Mouse (Mus musculus) left cerebral cortex, postnatal 10 days (tissue): Measurements from ENCODE around the gene Pou4f2. TPM values are rescaled to one million over a fixed set of nuclear protein-coding genes. Genes with fewer than 3 reads are reported as not detected.

Source experiments
- DNase-seq, 2 experiments: peaks; one replicate each; pipeline ENCODE4 v3.0.0; 2021 to 2022; ENCODE audit warnings: low spot score in 2 of 2, mixed read lengths in 1 of 2; ENCODE audit errors: extremely low spot score in 1 of 2
- intact Hi-C: fragments of 180-260 bp; cut with DNase I; formaldehyde crosslinking; loops from one replicate; pipeline ENCODE4 v1.15.1; 2025
- total RNA-seq, 2 experiments: library from RNA; stranded (reverse); gene quantifications; 2 replicates each; pipeline ENCODE4 v1.2.3; 2021

Pou4f2 gene
- total RNA-seq, 2 experiments from 2014 or later, result not detected

DNA sequence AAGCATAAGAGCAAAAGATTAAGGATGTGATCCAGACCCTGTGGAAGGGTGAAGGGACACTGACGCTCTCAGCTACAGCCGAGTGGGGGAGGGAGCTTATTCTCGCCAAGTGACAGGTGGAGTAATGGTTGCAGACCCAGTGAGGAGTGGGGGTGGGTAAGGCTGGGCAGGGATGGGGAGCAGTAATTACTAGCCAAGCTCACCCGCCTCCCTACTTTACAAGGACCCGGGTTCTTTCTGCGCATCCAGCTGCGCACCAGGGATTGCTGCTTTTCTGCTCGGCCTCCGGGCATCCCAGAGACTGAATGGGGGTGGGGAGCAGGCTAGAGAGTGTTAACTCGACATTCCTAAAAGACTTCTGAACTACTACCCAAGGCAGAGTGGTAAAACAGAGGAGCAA, 10.0 kb downstream of the Pou4f2 start:
- intact Hi-C loops, result loop anchor here (10.0 kb wide), 2 partner anchors 218 to 362 kb away; no protein-coding TSS in a partner anchor
- DNase-seq, result no peak

GRCm38 (mm10) chr8:78423937-78424336, 12.5 kb downstream of the Pou4f2 start:
- no peak for DNase-seq
- intact Hi-C loops, result loop anchor here (5.0 to 10.0 kb wide), 3 partner anchors 187 to 359 kb away; no protein-coding TSS in a partner anchor

GRCm38 (mm10) chr8:78420101-78420503, 16.3 kb downstream of the Pou4f2 start:
- peak in 1 of 2 experiments; percentile 35 for DNase-seq

DNA sequence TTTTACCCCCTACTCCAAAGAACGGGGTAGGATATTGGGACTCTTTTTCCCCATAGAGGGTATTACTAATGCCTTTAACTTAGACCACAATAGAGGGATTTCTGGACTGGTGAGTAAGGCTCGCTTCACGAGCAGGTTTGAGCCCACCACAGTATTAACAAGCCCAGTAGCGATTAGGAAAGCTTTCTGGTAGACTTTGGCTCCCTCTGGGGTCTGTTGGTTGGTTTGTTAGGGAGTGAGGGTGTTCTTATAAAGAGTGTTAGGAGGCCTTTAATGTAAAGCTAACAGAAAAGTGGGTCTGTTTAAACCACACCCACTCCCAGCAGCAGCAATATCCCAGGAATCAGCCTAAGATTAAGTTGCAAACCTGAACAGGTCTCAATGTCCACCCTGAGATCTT, 17.2 kb downstream of the Pou4f2 start:
- DNase-seq, result no peak
- intact Hi-C loops, result no loop called here

More at GRCm38 (mm10) chr8:78420101-78420503, 16.3 kb downstream of the Pou4f2 start:
- intact Hi-C loops, result loop anchor here (5.0 to 10.0 kb wide), 3 partner anchors 183 to 355 kb away; no protein-coding TSS in a partner anchor

- no peak for DNase-seq
- intact Hi-C loops, result no loop called here
Observed at GRCm38 (mm10) chr8:78390756-78391155, 45.7 kb downstream of the Pou4f2 start.

Other genes with a start within 250 kb of the Pou4f2 start
- gene Ttc29, start 223.3 kb downstream of the Pou4f2 start, total RNA-seq, result under 1 TPM; 0.14 to 0.26 TPM
- 10 to 100 TPM; 67.3 to 72.1 TPM for gene Rbmxl1, start 72.3 kb upstream of the Pou4f2 start, total RNA-seq
- 1 to 10 TPM; 5.6 to 6.8 TPM for gene Slc10a7, start 72.7 kb upstream of the Pou4f2 start, total RNA-seq